Mouse (Mus musculus): ENCODE results near the gene Gsto2. TPM values are rescaled to one million over a fixed set of nuclear protein-coding genes. Genes with fewer than 3 reads are reported as not detected.

Gsto2 gene
- polyA plus RNA-seq, 1 experiment from 2014 or later = 1.1 TPM

- Histone ChIP-seq H3K4me2 (no peak overlapping the region), H3K27me3 (0 out of 2 replicates have a peak, but pooled peaks cover 5% of the 10 kb centered on the region), H3K9ac (no peak overlapping the region), H3K9me3 (no peaks in the 10 kb centered on the region), H3K36me3 (peaks cover 28% of the 10 kb centered on the region), H3K4me3 (no peak overlapping the region), H3K4me1 (replicated peaks) (peaks cover 19% of the 10 kb centered on the region), H3K27ac (no peak overlapping the region)
- no peak for ATAC-seq (ENCODE audit: low FRiP score)
- 96% methylated on average over 3 of the region's 3 CpGs for WGBS
These were observed 2.8 kb upstream of the Gsto2 start for GRCm38 (mm10) chr19:47862581-47862980.

- H3K27ac ChIP-seq = no peak overlapping the region
- no peak for ATAC-seq (ENCODE audit: low FRiP score)
- H3K4me1 ChIP-seq (replicated peaks) = peaks cover 10% of the 10 kb centered on the region
- no peak overlapping the region for H3K4me3 ChIP-seq
- no peaks in the 10 kb centered on the region for H3K9me3 ChIP-seq
- peaks cover 22% of the 10 kb centered on the region for H3K36me3 ChIP-seq
- WGBS = 97% methylated on average over 9 of the region's 9 CpGs
- no peak overlapping the region for H3K4me2 ChIP-seq
- H3K9ac ChIP-seq = no peak overlapping the region
- H3K27me3 ChIP-seq = peaks cover 5% of the 10 kb centered on the region; the same call in 1 of the 2 replicates
These were observed 1.3 kb upstream of the Gsto2 start for GRCm38 (mm10) chr19:47864051-47864450.

GRCm38 (mm10) chr19:47864721-47865120 lies 613 bp upstream of the Gsto2 start:
- no peak for ATAC-seq (ENCODE audit: low FRiP score)
- Histone ChIP-seq H3K9ac (peak overlapping the region; percentile 85; the same call in 1 of the 2 replicates), H3K4me1 (replicated peaks) (peaks cover 10% of the 10 kb centered on the region), H3K36me3 (peaks cover 19% of the 10 kb centered on the region), H3K9me3 (no peaks in the 10 kb centered on the region), H3K27ac (no peak overlapping the region), H3K4me2 (peak overlapping the region; percentile 69), H3K27me3 (peaks cover 8% of the 10 kb centered on the region; the same call in 1 of the 2 replicates), H3K4me3 (peak overlapping the region; percentile 68)
- 81% methylated on average over 7 of the region's 7 CpGs for WGBS

GRCm38 (mm10) chr19:47867628-47868175 lies 2.4 kb downstream of the Gsto2 start:
- Histone ChIP-seq H3K36me3 (peaks cover 3% of the 10 kb centered on the region), H3K4me1 (replicated peaks) (peaks cover 10% of the 10 kb centered on the region), H3K9me3 (no peaks in the 10 kb centered on the region), H3K4me2 (no peak overlapping the region), H3K4me3 (no peak overlapping the region), H3K9ac (no peak overlapping the region), H3K27me3 (peaks cover 15% of the 10 kb centered on the region; the same call in 1 of the 2 replicates), H3K27ac (no peak overlapping the region)
- no peak for ATAC-seq (ENCODE audit: low FRiP score)
- 78% methylated on average over 4 of the region's 4 CpGs for WGBS

- Histone ChIP-seq H3K9ac (no peak overlapping the region; the same call in 1 of the 2 replicates), H3K4me2 (no peak overlapping the region), H3K27ac (no peak overlapping the region), H3K4me3 (no peak overlapping the region), H3K4me1 (replicated peaks) (peaks cover 10% of the 10 kb centered on the region), H3K36me3 (peaks cover 3% of the 10 kb centered on the region; the same call in 1 of the 2 replicates), H3K9me3 (no peaks in the 10 kb centered on the region), H3K27me3 (peaks cover 15% of the 10 kb centered on the region; the same call in 1 of the 2 replicates)
- 72% methylated on average over 4 of the region's 4 CpGs for WGBS
- ATAC-seq (ENCODE audit: low FRiP score) = no peak
These were observed 3.6 kb downstream of the Gsto2 start for GRCm38 (mm10) chr19:47868951-47869350.

GRCm38 (mm10) chr19:47869516-47869915 lies 4.2 kb downstream of the Gsto2 start:
- no peak overlapping the region for H3K9ac ChIP-seq
- H3K4me2 ChIP-seq = no peak overlapping the region
- no peak overlapping the region for H3K27ac ChIP-seq
- no peak for ATAC-seq (ENCODE audit: low FRiP score)
- no peak overlapping the region for H3K4me3 ChIP-seq
- peaks cover 8% of the 10 kb centered on the region for H3K4me1 ChIP-seq (replicated peaks)
- H3K27me3 ChIP-seq = peaks cover 15% of the 10 kb centered on the region; the same call in 1 of the 2 replicates
- H3K9me3 ChIP-seq = no peaks in the 10 kb centered on the region
- 78% methylated on average over 3 of the region's 3 CpGs for WGBS
- no peaks in the 10 kb centered on the region for H3K36me3 ChIP-seq

GRCm38 (mm10) chr19:47870102-47870666 lies 4.8 kb downstream of the Gsto2 start:
- no peak for ATAC-seq (ENCODE audit: low FRiP score)
- no peaks in the 10 kb centered on the region for H3K36me3 ChIP-seq
- H3K4me2 ChIP-seq = no peak overlapping the region
- 0 out of 2 replicates have a peak, but pooled peaks cover 2% of the 10 kb centered on the region for H3K4me1 ChIP-seq (replicated peaks)
- H3K4me3 ChIP-seq = no peak overlapping the region
- peaks cover 15% of the 10 kb centered on the region; the same call in 1 of the 2 replicates for H3K27me3 ChIP-seq
- no peak overlapping the region for H3K27ac ChIP-seq
- no peaks in the 10 kb centered on the region for H3K9me3 ChIP-seq
- H3K9ac ChIP-seq = no peak overlapping the region
- WGBS = 80% methylated on average over 7 of the region's 7 CpGs

GRCm38 (mm10) chr19:47871515-47871914 lies 6.2 kb downstream of the Gsto2 start:
- Histone ChIP-seq H3K9me3 (no peaks in the 10 kb centered on the region), H3K4me1 (replicated peaks) (no peaks in the 10 kb centered on the region), H3K36me3 (no peaks in the 10 kb centered on the region), H3K27me3 (peaks cover 15% of the 10 kb centered on the region; the same call in 1 of the 2 replicates), H3K27ac (no peak overlapping the region), H3K4me3 (no peak overlapping the region), H3K4me2 (no peak overlapping the region), H3K9ac (no peak overlapping the region)
- ATAC-seq (ENCODE audit: low FRiP score) = no peak
- WGBS = 25% methylated on average over 10 of the region's 10 CpGs

GRCm38 (mm10) chr19:47876252-47876651 lies 10.9 kb downstream of the Gsto2 start:
- H3K27me3 ChIP-seq = 0 out of 2 replicates have a peak, but pooled peaks cover 2% of the 10 kb centered on the region
- 82% methylated on average over 15 of the region's 15 CpGs for WGBS
- H3K36me3 ChIP-seq = no peaks in the 10 kb centered on the region
- no peak for ATAC-seq (ENCODE audit: low FRiP score)
- no peaks in the 10 kb centered on the region for H3K9me3 ChIP-seq
- peaks cover 5% of the 10 kb centered on the region; the same call in 1 of the 2 replicates for H3K4me1 ChIP-seq (replicated peaks)
- no peak overlapping the region for H3K9ac ChIP-seq
- H3K27ac ChIP-seq = no peak overlapping the region
- no peak overlapping the region for H3K4me3 ChIP-seq
- H3K4me2 ChIP-seq = no peak overlapping the region

GRCm38 (mm10) chr19:47881538-47881937 lies 16.2 kb downstream of the Gsto2 start:
- no peak for ATAC-seq (ENCODE audit: low FRiP score)
- Histone ChIP-seq H3K9ac (no peak overlapping the region), H3K27me3 (no peaks in the 10 kb centered on the region), H3K36me3 (no peaks in the 10 kb centered on the region), H3K4me1 (replicated peaks) (peaks cover 21% of the 10 kb centered on the region), H3K27ac (no peak overlapping the region), H3K9me3 (no peaks in the 10 kb centered on the region), H3K4me3 (no peak overlapping the region), H3K4me2 (no peak overlapping the region)
- WGBS = 86% methylated on average over 7 of the region's 7 CpGs

GRCm38 (mm10) chr19:47882151-47882881 lies 17.0 kb downstream of the Gsto2 start:
- no peaks in the 10 kb centered on the region for H3K9me3 ChIP-seq
- ATAC-seq (ENCODE audit: low FRiP score) = peak; percentile 72
- no peak overlapping the region for H3K4me2 ChIP-seq
- H3K9ac ChIP-seq = no peak overlapping the region
- H3K27me3 ChIP-seq = no peaks in the 10 kb centered on the region
- H3K36me3 ChIP-seq = no peaks in the 10 kb centered on the region
- H3K4me3 ChIP-seq = no peak overlapping the region
- peaks cover 21% of the 10 kb centered on the region for H3K4me1 ChIP-seq (replicated peaks)
- 26% methylated on average over 11 of the region's 11 CpGs for WGBS
- no peak overlapping the region for H3K27ac ChIP-seq

- H3K4me2 ChIP-seq = no peak overlapping the region
- H3K27me3 ChIP-seq = no peaks in the 10 kb centered on the region
- WGBS = 66% methylated on average over 9 of the region's 9 CpGs
- no peaks in the 10 kb centered on the region for H3K36me3 ChIP-seq
- H3K4me1 ChIP-seq (replicated peaks) = peaks cover 21% of the 10 kb centered on the region
- no peak overlapping the region for H3K4me3 ChIP-seq
- H3K27ac ChIP-seq = no peak overlapping the region
- 0 out of 2 replicates have a peak overlapping the region, but pooled peaks have one; percentile 13 for H3K9ac ChIP-seq
- peak; percentile 48 for ATAC-seq (ENCODE audit: low FRiP score)
- no peaks in the 10 kb centered on the region for H3K9me3 ChIP-seq
These were observed 17.5 kb downstream of the Gsto2 start for GRCm38 (mm10) chr19:47882882-47883254.

All from hindbrain, embryonic 13.5 days (tissue).